Mouse (Mus musculus): ENCODE results near the gene Mapt.

The Mapt gene

GRCm38 (mm10) chr11:104316685-104317400 lies 85.7 kb downstream of the Mapt start:
- DNase-seq (ENCODE audit: low spot score): no peak

DNA sequence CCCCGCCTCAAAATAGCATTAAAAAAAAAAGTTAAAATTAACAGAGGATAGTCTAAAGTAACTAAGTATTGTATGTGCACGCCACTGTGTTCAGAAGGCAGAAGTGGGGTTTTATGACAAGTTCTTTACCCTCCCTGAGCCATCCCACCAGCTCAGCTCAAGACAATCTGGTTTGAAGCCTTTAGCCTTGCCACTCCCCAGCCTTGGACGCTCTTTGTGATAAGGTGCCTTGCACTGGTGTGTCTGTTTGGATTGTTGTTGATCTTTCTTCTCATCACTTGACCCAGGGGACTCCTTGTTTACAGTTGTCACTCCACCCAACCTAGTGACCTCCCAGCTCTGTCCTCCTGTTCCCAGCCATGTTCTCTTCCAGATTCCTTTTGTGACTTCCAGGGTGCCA lies 86.4 kb downstream of the Mapt start:
- no peak for DNase-seq (ENCODE audit: low spot score)

DNA sequence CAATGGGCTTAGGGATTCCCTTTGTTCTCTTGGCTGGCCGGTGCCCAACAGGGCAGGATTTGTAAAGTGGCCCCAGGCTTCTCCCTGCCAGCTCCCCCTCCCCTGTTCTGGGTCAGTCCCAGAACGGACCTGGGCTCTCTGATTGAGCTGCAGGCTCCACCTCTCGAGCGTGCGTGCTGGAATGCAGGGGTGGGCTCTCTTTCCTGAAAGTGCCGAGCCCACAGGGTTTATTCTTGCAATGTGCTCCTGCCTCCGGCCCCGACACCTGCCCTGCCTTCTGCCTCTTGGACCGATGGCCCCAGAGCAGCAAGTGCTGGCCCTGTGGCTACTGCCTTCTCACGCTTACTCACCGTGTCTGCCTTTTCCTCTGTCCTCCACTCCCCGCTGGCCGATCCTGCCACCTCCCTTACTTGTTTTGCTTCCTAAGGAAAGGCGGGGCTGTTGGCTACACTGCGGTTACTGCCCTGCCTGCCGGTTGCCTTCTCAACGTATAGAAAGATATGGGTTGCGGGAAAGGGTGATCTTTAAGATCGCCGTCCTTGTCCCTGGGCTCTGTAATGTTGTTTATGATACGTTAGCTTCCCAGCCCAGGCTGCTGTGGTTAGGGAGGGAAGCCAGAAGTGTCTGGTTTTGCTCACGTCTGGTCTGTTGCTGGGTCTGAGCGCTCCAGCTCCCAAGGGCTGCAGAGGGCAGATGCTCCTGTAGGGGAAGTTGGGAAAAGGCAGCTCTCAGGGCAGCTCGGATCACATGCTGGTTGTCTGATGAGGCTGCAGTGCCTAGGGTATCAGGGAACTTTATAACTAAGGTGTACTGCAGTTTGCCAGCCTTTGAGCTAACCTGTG lies 88.0 kb downstream of the Mapt start:
- no peak for DNase-seq (ENCODE audit: low spot score)

DNA sequence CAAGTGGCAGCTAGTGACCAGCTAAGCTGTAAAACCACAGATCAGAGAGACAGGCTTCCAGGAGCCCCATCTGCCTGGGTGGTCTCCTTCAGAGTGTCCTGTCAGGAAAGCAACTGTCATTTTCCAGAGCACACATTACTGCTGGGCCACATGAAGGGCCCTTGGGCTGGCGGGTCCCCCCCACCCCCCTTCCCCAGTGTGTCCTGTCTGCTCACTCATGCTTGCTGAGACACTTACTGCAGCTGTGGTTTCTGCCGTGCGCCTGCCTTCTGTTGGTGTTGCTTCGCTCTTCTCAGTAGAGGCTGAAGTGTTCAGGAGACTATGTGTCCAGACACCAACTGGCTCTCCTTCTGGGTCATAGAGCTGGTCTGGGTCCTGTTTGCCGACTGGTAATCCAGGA lies 89.3 kb downstream of the Mapt start:
- DNase-seq (ENCODE audit: low spot score): no peak

DNA sequence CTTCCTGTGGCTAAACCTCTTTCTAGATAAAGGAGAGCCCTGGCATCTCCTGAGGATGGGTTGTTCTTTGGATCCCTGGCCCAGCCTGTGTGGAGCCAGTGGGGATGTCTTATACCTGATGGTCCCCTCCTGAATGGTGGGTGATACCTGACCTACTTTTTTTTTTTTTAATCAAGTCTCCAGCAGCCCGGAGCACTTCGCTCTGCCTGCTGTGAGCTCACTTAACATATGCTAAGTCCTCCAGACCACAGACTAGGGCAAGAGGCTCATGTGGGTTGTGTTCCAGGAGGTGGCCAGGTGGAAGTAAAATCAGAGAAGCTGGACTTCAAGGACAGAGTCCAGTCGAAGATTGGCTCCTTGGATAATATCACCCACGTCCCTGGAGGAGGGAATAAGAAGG lies 91.0 kb downstream of the Mapt start:
- DNase-seq (ENCODE audit: low spot score): no peak

DNA sequence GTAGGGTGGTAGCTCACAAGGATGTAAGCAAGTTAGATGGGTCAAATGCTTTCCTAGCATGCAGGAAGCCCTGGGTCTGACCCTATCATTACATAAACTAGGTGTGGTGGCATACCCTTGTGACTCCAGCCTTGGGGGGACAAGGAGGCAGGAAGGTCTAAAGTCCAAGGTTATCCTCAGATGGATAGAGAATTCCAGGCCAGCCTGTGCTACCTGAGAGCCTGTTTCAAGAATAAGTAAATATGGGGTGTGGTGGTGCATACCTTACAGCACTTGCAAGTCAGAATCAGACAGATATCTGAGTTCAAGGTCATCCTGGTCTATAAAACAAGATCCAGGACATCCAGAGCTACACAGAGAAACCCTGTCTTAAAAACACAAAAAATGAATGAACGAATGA lies 96.3 kb downstream of the Mapt start:
- DNase-seq (ENCODE audit: low spot score): no peak

DNA sequence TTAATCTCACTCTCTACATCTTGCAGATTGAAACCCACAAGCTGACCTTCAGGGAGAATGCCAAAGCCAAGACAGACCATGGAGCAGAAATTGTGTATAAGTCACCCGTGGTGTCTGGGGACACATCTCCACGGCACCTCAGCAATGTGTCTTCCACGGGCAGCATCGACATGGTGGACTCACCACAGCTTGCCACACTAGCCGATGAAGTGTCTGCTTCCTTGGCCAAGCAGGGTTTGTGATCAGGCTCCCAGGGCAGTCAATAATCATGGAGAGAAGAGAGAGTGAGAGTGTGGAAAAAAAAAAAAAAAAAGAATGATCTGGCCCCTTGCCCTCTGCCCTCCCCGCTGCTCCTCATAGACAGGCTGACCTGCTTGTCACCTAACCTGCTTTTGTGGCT lies 96.8 kb downstream of the Mapt start:
- DNase-seq (ENCODE audit: low spot score): no peak

DNA sequence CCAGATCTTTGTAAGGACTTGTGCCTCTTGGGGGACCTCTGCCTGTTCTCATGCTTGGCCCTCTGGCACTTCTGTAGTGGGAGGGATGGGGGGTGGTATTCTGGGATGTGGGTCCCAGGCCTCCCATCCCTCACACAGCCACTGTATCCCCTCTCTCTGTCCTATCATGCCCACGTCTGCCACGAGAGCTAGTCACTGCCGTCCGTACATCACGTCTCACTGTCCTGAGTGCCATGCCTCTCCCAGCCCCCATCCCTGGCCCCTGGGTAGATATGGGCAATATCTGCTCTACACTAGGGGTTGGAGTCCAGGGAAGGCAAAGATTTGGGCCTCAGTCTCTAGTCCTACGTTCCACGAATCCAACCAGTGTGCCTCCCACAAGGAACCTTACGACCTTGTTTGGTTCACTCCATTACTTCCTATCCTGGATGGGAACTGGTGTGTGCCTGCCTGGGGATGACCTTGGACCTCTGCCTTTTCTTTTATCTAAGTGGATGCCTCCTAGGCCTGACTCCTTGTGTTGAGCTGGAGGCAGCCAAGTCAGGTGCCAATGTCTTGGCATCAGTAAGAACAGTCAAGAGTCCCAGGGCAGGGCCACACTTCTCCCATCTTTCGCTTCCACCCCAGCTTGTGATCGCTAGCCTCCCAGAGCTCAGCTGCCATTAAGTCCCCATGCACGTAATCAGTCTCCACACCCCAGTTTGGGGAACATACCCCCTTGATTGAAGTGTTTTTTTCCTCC lies 98.2 kb downstream of the Mapt start:
- no peak for DNase-seq (ENCODE audit: low spot score)

DNA sequence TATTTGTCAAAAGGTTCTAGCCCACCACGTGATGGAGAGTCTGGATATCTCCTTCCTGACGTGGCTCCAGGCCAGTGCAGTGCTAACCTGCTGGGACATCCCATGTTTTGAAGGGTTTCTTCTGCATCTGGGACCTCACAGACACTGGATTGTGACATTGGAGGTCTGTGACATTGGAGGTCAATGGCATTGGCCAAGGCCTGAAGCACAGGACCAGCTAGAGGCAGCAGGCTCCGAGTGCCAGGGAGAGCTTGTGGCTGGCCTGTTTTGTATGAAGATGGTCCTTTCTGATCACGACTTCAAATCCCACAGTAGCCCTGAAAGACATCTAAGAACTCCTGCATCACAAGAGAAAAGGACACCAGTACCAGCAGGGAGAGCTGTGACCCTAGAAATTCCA lies 99.0 kb downstream of the Mapt start:
- no peak for DNase-seq (ENCODE audit: low spot score)

GRCm38 (mm10) chr11:104331208-104331607 lies 100.0 kb downstream of the Mapt start:
- DNase-seq (ENCODE audit: low spot score): no peak

DNA sequence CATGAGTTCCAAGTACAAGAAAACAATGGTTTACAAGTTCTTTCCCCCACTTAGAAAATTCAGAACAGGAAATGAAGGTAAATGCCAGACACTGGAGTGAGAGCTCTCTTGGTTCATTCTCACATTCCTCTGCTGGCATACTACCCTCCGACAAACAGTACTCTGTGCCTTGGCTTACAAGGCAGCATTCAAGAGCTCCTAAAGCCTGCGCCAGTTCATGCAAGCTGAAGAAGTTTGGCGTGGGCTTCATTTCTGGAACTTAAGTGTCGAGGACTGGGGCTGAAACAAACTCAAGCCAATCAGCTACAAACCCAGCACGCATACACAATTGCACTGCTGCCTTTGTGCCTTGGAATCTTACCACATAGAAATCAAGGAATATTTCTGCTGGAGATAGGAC lies 100.9 kb downstream of the Mapt start:
- DNase-seq (ENCODE audit: low spot score): no peak

GRCm38 (mm10) chr11:104334115-104334514 lies 102.9 kb downstream of the Mapt start:
- DNase-seq (ENCODE audit: low spot score): no peak

DNA sequence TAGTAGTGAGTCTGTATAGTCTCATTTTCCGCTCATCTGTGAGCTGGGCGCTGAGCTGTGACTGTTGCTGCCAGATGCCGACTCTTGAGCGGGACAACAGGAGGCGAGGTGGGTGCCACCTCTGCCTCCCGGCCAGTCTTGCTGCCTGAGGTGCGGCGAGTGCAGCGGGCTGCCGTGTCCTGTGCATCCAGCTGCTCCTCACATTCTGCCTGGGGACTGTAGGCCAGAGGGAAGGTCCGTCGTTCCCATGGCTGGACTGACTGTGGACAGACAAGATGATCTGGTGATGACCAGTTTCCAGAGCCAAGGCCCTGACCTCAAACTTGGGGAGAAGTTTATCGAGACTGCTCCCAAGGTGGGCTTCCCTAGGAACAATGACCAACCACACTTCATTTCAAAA lies 103.8 kb downstream of the Mapt start:
- no peak for DNase-seq (ENCODE audit: low spot score)

GRCm38 (mm10) chr11:104346931-104347330 lies 115.7 kb downstream of the Mapt start:
- DNase-seq (ENCODE audit: low spot score): no peak

DNA sequence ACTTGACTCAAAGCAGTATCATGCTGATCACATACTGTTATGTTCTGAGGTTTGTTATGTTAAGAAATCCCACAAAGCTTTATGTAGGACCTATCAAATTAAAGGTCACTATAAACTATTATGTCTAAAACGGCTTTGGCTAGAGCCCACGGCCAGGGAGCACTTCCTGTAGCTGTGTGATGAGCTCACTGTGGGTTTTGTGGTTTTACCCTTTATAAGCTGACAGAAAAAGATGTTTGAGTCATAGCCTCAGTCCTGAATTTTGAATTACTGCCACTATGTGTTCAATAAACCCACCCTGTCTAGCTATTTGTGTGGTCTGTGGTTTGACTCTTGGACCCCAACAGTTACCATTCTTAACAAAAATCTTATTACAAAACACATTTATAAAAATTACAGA lies 130.6 kb downstream of the Mapt start:
- DNase-seq (ENCODE audit: low spot score): no peak

GRCm38 (mm10) chr11:104362704-104363103 lies 131.5 kb downstream of the Mapt start:
- no peak for DNase-seq (ENCODE audit: low spot score)

- no peak for DNase-seq (ENCODE audit: low spot score)
These were observed 132.8 kb downstream of the Mapt start for GRCm38 (mm10) chr11:104363823-104364600.

DNA sequence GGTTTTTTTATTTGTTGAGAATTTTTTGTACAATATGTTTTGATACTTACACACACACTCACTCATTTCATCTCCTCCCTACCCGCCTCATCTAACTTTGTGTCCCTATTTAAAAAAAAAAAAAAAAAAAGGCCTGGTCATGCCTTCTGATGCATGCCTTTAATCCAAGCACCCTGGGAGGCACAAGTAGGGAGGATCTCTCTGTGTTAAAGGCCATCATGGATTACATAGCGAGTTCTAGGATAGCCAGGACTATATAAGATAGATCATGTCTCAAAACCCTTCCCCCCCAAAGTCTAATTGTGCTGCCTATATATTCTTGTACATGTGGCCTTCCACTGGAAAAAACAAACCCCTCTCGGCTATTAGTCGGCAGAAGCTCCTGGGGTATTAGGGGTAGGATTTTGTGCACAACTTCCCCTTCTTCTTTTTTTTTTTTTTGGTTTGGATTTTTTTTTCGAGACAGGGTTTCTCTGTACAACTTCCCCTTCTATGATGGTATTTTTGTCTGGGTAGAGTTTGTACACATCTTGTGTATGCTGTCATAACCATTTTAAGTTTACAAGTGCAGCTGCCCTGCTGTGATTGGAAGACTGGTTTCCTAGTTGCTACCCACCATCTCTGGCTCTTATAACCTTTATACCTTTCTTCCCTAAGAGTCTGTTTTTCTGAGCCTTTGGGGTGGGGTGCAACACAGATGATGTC lies 136.4 kb downstream of the Mapt start:
- no peak for DNase-seq (ENCODE audit: low spot score)

DNA sequence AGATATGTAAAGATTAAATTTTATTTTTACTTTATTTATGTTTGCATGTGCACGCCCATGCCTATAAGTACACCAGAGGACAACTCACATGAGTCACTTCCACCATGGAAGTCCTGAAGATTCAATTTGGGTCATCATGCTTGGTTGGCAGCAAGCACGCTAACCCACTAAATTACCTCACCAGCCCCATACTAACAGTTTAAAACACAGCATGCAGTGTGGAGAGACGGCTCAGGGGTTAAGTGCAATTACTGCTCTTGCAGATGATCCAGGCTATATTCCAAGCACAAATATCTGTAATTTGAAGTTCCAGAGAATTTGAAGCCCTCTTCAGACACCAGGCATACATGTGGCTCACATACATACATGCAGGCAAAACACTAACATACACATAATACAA lies 145.1 kb downstream of the Mapt start:
- DNase-seq (ENCODE audit: low spot score): no peak

GRCm38 (mm10) chr11:104379635-104380034 lies 148.4 kb downstream of the Mapt start:
- no peak for DNase-seq (ENCODE audit: low spot score)

All from ovary, postnatal 10 days (tissue).